Mouse (Mus musculus) right cerebral cortex, postnatal 4 days (tissue): Measurements from ENCODE around the gene Dmp1.

Experiments
- DNase-seq: peaks from one replicate; pipeline ENCODE4 v3.0.0-alpha.2; 2022

Gene Dmp1

DNA sequence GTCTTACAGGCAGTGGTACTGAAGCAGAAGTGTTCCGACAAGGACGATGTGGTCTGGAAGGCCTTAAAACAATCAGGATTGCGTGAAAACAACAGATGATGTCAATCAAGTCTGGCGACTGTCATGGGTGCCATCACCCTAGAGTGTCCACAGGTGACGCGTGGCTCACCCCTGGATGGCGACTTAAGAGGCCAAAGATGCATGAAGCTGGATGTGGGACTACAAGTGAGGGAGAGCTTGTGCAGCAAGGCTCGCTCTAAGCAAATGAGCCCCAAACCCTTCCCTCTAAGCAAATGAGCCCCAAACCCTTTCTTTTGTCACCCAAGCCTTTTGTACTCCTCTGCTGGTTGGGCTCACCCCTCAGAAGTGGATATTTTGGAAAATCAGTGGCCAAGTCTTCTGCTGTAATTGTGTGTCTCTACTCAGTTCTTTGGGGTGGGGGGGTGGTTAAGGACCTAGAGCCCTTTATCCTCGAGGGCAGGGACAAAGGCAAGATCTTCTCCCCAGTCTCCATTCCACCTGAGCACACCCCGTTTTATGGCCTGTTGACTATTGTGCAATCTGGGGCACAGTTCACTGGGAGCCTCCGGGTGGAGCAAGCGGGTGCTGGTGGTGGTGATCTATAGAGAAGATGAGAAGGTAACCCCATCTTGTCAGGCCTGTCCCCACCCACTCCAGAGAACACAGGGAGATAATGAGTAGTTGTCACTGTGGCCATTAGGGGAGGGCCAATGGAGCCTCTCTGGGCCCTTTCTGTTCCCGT, 60.8 kb downstream of the Dmp1 start:
- DNase-seq = no peak
